Mouse (Mus musculus) adrenal gland, postnatal 36 days (tissue): ENCODE measurements around the gene Olfr654. TPM values are rescaled to one million over a fixed set of nuclear protein-coding genes. Genes with fewer than 3 reads are reported as not detected.

Source experiments
- DNase-seq, 2 experiments: peaks; one replicate each; pipeline ENCODE4 v3.0.0; 2021; ENCODE audit warnings: mixed read lengths in 1 of 2
- long read RNA-seq, 2 experiments: library from polyadenylated mRNA; stranded (forward); transcript quantifications; one replicate each; pipeline ENCODE4 v2.0.0; 2021; ENCODE audit warnings: borderline sequencing depth in 2 of 2
- total RNA-seq, 2 experiments: library from RNA; stranded (reverse); gene quantifications; 2 replicates each; pipeline ENCODE4 v1.2.3; 2021

The Olfr654 gene
- not detected for total RNA-seq
- long read RNA-seq, experiment 1 = 0 reads
- long read RNA-seq, experiment 2 = 0 reads

GRCm38 (mm10) chr7:104586725-104587124, at the start of gene Olfr654:
TSS of gene Olfr654 (plus strand) at chr7:104587025.
- no peak for DNase-seq

GRCm38 (mm10) chr7:104549833-104550232, 37.0 kb upstream of the Olfr654 start, which contains the start of gene Olfr651:
TSS of gene Olfr651 (plus strand) at chr7:104550133.
- DNase-seq = no peak

GRCm38 (mm10) chr7:104552700-104553099, 34.1 kb upstream of the Olfr654 start:
- no peak for DNase-seq

- DNase-seq = no peak
Observed at GRCm38 (mm10) chr7:104560601-104561000, 26.2 kb upstream of the Olfr654 start, which contains the start of gene Olfr652. TSS of gene Olfr652 (plus strand) at chr7:104560901.

GRCm38 (mm10) chr7:104577014-104577413, 9.8 kb upstream of the Olfr654 start, which contains the start of gene Olfr653:
TSS of gene Olfr653 (plus strand) at chr7:104577314.
- DNase-seq = no peak

GRCm38 (mm10) chr7:104580846-104581245, 6.0 kb upstream of the Olfr654 start:
- DNase-seq = no peak

- no peak for DNase-seq
Observed at GRCm38 (mm10) chr7:104581429-104581828, 5.4 kb upstream of the Olfr654 start.

GRCm38 (mm10) chr7:104588274-104588673, 1.4 kb downstream of the Olfr654 start:
- no peak for DNase-seq

- no peak for DNase-seq
Observed at GRCm38 (mm10) chr7:104601679-104602078, 14.9 kb downstream of the Olfr654 start, which contains the start of gene Olfr655. TSS of gene Olfr655 (minus strand) at chr7:104601779.

- DNase-seq = peak; percentile 27 to 49
Observed at GRCm38 (mm10) chr7:104603173-104603572, 16.3 kb downstream of the Olfr654 start.

- DNase-seq = no peak
Observed at GRCm38 (mm10) chr7:104604727-104605126, 17.9 kb downstream of the Olfr654 start.

GRCm38 (mm10) chr7:104613655-104614054, 26.8 kb downstream of the Olfr654 start, which contains the start of gene Olfr656:
TSS of gene Olfr656 (plus strand) at chr7:104613955.
- DNase-seq = no peak

GRCm38 (mm10) chr7:104624494-104624893, 37.7 kb downstream of the Olfr654 start, which contains the start of gene Olfr657:
TSS of gene Olfr657 (plus strand) at chr7:104624794.
- DNase-seq = no peak

Other genes starting within 250 kb of the Olfr654 start
- gene Trim12c, start 233.7 kb upstream of the Olfr654 start, total RNA-seq = 10 to 100 TPM in 1 of 2 experiments, 1 to 10 TPM in 1; 9.9 to 14.6 TPM
- gene Trim30b, start 217.1 kb upstream of the Olfr654 start, total RNA-seq = under 1 TPM; 0.10 to 0.26 TPM
- under 1 TPM in 1 of 2 experiments, not detected in 1; 0.17 TPM for gene Trim30c, start 186.2 kb upstream of the Olfr654 start, total RNA-seq
- 10 to 100 TPM in 1 of 2 experiments, 1 to 10 TPM in 1; 8.0 to 10.0 TPM for gene Trim30a, start 121.8 kb upstream of the Olfr654 start, total RNA-seq
- gene Trim30d, start 79.2 kb upstream of the Olfr654 start, total RNA-seq = 10 to 100 TPM in 1 of 2 experiments, 1 to 10 TPM in 1; 6.2 to 13.0 TPM
- not detected for gene Olfr651, start 36.9 kb upstream of the Olfr654 start, total RNA-seq
- not detected for gene Olfr652, start 26.1 kb upstream of the Olfr654 start, total RNA-seq
- gene Olfr653, start 9.7 kb upstream of the Olfr654 start, total RNA-seq = not detected
- not detected for gene Olfr655, start 14.8 kb downstream of the Olfr654 start, total RNA-seq
- not detected for gene Olfr656, start 26.9 kb downstream of the Olfr654 start, total RNA-seq
- not detected for gene Olfr657, start 37.8 kb downstream of the Olfr654 start, total RNA-seq
- not detected for gene Olfr658, start 60.3 kb downstream of the Olfr654 start, total RNA-seq
- not detected for gene Olfr659, start 79.7 kb downstream of the Olfr654 start, total RNA-seq
- not detected for gene Olfr661, start 99.5 kb downstream of the Olfr654 start, total RNA-seq
- not detected for gene Usp17le, start 190.4 kb downstream of the Olfr654 start, total RNA-seq